Mouse (Mus musculus) brain, embryonic 18.5 days (tissue): ENCODE measurements around the gene Mdc1.

Experiments used
- DNase-seq: peaks from one replicate; pipeline ENCODE4 v3.0.0-alpha.2; 2012; ENCODE audit warnings: low read depth, low spot score

Gene Mdc1

DNA sequence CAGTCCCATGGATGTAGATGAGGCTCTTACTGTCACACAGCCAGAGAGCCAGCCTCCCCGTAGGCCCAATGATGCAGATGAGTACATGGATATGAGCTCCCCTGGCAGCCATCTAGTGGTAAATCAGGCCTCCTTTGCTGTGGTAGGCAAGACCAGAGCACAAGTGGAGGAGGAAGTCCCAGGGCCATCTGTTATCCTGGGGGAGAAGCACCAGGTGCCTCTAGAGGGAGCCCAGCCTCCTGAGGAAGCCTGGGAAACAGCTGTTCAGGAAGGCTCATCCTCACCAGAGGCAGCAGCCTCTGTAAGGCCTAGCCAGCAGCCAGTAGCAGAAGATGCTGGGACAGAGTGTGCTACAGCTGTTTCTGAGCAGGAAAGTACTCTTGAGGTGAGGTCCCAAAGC is 6.8 kb downstream of the Mdc1 start:
- DNase-seq: no peak

DNA sequence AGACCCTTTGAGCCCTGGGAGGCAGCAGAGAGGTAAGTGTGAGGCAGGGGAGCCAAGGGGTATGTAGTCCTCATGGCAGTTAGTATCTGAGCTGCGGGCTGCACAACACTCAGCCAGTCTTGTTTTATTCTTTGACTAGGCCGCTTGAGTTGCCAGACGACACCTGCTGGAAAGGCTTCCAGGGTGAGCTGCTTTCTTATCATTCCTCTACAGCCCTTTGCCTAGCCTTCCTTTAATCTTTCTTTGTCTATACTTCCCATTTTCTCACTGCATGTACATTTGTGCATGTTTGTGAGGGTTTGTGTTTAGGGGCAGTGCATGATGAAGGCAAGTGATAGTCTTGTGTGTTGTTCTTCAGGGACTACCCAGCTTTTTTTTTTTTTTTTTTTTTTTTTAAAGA is 9.7 kb downstream of the Mdc1 start:
- no peak for DNase-seq

DNA sequence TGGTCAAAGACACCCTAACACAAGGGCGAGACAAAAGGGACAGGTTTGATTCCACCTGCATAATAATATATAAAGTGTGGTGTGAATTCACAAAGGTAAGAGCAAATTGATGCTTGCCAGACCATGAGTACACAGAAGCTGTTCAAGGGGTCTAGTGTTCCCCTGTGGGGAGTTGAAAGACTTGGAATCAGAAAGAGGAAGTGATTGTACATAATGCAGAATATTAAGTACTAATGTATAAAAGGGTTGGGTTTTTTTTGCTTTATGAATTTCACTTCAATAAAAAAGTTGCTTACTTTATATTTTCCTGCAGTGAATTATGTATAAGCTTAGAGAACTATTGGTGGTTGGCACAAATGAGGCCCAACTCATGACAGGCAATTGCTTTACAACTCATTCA is 18.1 kb downstream of the Mdc1 start:
- DNase-seq: no peak

DNA sequence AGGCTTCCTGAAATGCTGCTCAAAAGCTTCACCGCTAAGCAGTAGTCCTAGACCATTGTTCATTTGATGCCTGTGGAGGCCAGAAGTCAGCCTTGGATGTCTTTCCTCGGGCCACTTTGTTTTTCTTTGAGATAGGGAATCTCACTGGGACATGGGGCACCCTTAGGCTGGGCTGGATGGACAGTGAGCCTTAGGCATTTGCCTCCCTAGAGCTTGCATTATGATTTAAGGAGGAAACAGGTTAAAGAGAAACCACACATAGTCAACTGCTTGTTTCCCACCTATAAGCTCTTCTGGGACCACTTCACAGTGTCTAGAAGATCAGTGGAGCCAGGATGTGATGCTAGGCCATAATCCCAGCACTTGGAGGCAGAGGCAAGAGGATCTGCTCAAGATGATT is 18.5 kb downstream of the Mdc1 start:
- DNase-seq: no peak

DNA sequence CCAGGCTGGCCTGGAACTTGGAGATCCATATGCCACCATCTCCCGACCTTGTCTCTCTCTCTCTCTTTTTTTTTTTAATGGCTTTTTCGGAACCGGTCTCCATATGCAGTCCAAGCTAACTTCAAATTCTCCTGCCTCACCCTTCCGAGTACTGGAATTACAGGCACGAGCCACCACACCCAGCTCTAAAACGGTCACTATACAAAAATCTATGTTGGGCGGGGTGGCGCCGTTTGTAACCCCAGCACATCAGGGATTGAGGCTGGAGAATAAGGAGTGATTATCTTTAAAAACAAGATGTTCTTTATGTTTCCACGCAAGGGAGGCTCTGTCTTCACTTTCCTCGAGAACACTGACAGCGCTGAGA is 19.5 kb downstream of the Mdc1 start:
- no peak for DNase-seq

DNA sequence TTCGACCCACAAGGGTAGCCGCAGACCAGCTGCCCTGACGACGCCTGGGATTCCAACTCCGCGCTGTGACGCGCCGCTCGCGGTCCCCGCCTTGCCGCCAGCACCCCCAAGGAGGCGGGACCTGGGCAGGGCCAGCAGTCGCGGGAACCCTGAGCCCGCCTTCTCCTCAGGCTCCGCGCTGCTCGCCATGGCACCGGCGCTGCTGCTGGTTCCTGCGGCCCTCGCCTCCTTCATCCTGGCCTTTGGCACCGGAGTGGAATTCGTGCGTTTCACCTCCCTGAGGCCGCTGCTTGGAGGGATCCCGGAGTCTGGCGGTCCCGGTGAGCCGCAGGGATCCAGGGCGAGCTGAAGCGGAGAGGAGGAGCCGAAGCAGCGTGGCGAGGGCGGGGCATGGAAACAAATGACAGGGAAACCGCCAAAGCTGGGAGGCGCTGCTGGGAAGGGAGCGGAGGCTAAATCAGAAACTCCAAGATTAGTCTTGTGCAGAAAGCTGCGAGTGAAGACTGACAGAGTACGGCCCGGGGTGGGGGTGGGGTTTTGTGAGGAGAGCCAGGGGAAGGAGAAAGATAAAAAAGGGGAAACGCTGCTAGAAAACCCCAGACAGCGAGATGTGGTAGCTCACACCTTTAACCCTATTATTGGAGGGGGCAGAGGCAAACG is 20.0 kb downstream of the Mdc1 start, which contains the start of gene Nrm:
Gene Nrm, plus strand, starts transcription at position 121 of the 660 bp plus-strand sequence.
- DNase-seq: no peak

DNA sequence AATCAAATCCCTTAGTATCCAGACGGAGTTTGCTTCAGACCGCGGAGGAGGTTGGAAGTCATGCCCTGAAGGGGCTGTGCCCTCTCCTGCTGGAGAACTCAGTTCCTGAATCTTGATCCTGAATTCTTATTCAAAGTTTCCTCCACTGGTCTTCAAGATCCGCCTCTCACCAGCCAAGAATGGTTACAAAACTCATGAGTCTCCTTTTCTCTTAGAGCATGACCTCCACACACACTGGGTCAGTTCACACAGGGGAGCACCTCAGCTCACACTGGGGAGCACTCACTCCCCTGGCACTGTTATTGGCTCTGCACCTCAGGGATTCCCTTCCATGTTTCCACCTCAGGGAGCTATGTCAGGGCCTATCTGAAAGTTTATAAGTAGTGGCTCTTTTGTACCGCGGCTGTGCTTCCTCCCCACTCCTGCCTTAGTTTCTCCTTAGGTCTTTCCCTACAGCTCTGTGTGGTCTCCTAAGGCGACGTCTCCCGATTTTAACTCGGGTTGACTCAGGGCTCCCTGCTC is 23.6 kb downstream of the Mdc1 start:
- DNase-seq: no peak

DNA sequence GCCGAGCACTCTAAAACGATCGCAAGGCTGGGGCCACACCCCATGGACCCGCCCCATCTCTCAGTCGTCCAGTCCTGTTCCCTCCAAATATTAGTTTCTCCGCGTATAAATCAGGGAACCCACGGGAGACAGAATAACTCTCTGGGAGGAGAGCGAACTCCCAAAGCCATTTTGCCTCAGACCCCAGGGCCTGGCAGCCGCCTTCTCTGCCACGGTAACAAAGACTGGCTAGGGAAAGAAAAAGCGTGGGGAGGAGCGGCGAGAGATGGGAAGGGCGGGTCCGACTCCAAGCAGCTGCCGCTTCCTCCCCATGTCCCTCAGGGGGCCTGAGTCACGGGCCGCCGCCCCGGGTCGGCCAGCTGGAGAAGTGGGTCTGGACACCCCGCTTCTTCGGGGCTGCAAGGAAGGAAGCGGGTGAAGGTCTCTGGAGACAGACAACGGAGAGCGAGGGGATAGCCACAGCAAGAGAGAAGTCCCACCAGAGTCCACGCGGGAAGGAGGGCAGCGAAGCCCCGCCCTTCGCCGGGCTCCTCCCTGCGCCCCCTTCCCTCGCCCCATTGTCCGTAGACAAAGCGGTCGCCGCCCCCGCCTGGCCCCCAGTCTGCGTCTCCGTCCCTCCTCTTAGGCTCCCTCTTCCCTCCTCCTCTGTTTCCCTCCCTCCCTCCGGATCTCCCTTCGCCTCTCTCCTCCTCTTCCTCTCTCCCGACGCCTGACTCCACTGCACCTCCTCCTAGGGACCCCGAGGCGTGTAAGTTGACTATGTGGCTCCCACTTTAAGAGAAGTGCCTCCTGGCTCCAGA is 24.4 kb downstream of the Mdc1 start, which contains the start of gene Ppp1r18:
Gene Ppp1r18, plus strand, starts transcription at position 113 of the 800 bp plus-strand sequence.
- DNase-seq: no peak

DNA sequence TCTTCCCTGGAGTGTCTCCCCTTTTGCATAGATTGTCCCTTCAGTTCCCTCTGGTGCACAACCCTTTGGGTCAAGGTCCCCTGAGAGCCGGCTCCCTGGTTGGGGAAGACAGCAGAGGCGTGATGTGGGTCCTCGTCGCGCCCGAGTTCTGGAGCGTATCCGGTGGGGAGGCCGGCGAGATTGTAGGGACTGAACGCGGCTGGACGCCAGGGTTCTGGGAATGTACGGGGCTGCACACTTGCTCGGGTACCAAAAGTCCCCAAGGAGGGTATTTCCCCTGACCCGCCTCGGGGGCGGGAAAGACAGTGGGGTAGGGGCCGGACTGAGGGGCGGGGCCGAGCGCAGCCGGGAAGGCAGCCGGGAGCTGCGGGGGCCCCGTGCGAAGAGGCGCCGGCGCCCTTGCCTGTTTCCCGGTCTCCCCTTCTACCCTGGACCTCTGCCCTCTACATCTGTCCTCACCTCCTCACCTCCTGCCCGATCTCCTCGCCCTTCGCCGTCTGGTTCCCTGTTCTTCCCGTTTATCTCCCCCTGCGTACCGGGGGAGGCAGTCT is 25.0 kb downstream of the Mdc1 start:
- DNase-seq: no peak

DNA sequence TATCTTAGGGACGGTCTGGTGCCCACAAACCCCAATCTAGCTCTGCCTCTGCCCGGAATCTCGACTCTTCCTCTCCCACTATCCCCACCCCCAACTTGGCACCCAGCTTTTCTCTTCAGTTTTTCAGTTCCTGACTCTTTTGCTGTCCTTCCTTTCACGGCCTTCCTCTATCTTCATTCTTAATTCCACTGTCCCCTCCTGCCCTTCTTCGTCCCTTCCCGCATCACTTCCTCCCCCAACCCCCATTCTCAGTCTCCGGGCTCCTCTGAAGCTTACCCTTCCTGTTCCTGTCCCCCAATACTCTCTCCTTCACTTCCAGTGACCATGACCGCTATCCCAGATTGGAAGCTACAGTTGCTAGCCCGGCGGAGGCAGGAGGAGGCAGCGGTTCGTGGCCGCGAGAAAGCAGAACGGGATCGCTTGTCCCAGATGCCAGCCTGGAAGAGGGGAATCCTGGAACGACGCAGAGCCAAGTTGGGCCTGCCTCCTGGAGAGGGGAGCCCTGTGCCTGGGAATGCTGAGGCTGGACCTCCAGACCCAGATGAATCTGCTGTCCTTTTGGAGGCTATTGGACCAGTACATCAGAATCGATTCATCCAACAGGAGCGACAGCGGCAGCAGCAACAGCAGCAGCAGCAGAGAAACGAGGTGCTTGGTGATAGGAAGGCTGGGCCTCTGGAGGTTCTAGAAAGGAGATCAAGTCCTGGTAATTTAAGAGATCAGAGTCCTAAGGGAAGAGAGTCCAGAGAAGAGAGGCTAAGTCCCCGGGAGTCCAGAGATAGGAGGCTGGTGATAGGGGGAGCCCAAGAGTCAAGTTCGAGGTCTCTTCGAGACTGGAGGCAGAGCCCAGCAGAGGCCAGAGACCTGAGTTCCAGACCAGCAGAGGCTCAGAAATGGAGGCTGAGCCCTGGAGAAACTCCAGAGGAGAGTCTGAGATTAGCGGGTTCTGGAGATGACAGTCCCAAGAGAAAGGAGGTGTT is 25.9 kb downstream of the Mdc1 start:
- no peak for DNase-seq

DNA sequence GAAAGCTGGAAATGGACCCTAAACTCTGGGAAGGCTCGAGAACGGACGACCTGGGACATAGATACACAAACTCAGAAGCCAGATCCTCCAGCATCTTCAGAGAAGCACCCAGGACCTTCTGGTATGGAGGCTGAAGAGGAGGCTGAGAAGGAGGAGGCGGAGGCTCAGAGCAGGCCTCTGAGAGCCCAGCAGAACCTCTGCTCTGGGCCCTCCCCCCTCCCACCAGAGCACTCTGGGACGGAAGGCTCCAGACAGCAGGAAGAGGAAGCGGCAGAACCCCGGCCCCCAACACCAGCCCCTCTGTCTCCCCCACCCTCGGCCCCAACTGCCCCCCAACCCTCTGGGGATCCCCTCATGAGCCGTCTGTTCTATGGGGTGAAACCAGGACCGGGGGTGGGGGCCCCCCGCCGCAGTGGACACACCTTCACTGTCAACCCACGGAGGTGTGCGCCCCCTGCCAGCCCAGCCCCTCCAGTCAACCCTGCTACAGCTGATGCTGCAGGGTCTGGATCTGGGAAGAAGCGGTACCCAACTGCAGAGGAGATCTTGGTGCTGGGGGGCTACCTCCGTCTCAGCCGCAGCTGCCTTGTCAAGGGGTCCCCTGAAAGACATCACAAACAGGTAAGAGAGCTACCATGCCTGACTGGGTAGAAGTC is 27.0 kb downstream of the Mdc1 start:
- DNase-seq: no peak

DNA sequence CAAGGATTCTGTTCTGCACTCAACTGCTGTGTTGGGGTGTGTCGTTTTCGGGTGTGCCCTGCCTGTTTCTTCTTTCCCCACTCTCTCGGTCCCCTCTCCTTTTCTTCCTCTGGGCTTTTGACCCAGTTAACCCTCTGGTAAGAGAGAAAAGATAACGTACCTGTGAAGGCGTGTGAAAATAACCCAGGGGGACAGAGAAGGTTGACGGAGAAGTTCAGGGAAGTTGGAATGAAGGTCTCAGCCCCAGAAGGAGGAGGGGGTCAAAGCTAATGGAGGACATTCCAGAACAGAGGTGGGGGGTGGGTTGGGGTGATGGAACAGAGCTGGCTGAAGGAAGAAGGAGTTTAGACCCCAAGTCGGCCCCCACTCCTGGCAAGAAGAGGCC is 27.6 kb downstream of the Mdc1 start:
- DNase-seq: no peak

DNA sequence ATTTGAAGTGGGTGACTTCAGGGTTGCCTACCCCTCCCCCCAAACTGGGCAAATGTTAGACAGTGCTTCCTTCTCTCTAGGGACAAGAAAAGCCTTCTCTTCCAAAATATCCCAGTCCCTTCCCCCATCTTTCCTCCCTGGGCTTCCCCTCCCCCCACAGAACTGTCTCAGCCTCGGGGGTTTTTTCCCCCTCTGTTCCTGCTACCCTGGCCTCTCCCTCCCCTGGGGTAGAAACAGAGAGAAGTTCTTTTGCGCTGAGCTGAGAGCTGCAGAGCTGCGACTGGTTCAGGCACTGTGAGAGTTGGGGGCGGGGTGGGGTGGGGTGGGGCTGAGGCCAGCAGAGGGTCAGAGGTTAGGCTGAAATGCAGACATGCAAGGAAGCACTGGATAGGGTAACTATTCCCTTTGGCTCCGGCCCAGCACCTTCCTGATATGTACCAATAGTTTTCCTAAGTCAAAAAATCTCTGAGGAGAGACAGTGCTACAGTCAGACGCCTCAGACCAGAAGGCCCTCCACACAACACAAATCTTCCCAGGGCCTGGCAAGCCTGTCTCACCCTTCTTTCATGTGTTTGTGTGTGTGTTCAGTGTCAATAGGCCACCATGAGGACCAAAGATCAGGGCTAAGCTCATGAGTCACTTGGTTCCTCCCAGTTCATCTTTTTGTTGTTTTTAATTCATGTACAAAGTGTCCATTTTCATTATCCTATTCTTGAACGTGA is 28.2 kb downstream of the Mdc1 start:
- DNase-seq: no peak

DNA sequence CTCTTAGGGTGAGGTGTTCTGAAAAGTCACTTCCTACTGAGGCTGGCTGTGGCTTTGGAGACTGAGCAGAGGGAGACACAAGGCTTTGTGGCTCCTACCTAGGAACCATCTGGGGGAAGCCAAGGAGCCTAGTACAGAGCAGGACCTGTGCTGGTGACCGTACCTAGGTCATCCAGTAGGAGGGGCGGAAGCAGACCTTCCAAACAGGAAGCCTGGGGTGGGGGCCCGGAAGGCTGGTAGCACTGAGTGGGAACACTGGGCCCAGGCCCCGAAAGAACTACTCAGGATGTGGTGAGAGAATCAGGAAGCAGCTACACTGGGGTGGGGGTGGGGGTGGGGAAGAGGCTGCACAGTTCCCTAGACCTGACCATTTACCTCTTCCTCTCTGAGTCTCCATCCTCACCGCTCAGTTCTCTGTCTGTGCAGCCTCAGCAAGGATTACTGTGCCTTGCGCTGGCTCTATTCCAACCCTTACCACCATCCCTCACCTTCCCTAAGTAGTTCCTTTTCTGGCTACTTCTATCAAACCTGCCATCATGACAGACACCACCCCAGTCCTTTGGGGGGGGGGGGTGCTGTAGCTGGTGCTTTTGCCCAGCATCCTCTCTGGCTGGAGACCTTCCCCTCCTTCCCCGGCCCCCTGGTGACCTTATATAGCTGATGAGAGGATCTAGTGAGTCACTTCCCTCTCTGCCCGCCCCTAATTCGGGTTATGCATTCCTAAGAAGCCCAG is 29.0 kb downstream of the Mdc1 start:
- no peak for DNase-seq

DNA sequence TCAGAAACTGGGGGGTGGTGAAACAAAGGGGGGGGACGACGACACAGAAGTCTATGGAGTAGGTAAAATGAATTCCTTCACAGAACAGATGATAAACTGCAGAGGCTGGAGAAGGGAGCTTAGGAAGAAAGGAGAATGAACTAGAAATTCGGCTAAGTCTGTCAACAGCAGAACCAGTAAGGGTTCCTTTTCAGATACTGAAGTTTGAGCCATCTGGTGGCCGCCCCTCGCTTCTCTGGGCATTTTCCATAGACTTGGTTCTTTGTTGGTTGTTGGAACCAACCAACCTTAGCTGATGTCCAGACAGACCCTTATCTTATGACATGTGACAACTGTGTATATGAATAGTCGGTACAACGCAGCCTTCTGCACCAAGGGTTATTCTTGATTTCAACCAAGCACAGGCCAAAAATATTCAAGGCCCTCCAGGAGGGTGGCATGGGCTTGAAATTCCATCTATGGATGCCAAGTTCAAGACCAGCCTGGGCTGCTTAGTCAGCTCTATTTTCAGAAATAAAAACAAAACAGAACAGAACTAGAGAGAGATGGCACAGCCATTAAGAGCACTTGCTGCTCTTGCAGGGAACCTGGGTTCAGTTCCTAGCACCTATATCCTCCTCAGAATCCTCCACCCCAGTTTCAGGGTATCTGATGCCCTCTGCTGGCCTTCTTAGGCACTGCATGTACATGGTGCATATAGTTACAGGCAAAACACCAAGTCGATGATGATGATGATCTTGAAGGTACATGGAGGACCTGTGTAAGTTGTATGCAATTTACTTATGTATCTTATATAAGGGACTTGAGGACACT is 29.8 kb downstream of the Mdc1 start:
- no peak for DNase-seq

DNA sequence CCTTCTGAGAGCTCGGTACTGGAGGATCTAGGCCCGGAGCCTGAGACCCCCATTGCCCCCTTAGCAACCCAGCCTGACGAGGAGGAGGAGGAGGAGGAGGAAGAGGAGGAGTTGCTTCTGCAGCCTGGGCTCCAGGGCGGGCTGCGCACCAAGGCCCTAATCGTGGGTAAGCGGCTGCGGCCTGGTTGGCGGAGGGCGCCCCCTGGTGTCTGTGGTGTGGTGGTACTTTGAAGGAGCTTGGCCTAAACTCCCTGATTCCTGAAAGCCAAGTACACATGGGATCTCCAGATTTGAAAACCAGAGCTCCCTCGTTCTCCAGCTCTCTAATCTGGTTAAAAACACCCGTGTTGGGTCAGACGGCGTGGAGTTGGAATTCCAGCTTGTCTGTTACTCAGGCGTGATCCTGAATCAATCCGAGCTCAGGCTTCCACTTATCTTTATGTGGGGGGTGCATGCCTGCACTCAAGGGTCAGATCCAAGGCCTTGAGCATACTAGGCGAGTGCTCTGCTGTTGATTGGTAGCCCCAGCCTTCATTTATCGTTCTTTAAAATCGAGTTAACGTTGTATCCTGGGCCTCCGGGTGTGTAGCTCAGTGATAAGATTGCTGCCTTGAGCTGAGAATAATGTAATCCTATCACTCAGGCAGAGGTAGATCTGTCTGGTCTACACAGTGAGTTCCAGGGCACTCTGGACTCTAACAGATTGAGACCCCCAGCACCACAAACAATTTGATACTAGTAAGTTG is 32.6 kb downstream of the Mdc1 start:
- no peak for DNase-seq

DNA sequence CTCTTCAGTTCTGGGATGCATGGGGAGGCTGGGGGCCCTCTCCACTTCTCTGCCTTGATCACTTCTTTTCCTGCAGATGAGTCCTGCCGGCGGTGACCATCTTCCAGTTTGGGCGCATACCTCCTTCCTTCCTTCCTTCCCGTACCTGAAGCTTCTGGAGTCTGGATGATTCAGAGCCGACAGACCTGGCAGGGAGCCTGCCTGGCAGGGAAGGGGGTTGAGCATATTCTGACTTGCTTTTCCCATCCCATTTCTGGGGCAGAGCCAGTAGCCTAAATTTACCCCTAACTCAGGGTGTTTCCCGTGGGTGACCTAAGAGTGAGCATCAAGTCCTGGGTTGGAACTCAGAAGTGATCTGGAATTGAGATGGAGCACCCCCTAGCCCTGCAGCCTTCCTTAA is 33.4 kb downstream of the Mdc1 start:
- DNase-seq: no peak
